Mouse (Mus musculus) spleen, adult 2 months (tissue): ENCODE data around the gene Lgr5.

Experiments used
- CTCF ChIP-seq: fragments of 200-500 bp; IDR thresholded peaks from 2 replicates; pipeline ENCODE4 v1.5.1; 2011; ENCODE audit warnings: mild to moderate bottlenecking, inconsistent platforms; ENCODE audit not compliant: insufficient read depth, insufficient read length, insufficient replicate concordance; ENCODE audit errors: extremely low read depth
- POLR2A ChIP-seq: fragments of 200-500 bp; IDR thresholded peaks from 2 replicates; pipeline ENCODE4 v1.6.1; 2011; ENCODE audit warnings: low read depth, low read length, inconsistent platforms

- TF ChIP-seq CTCF (no peak), POLR2A (no peak)
Observed at GRCm38 (mm10) chr10:115562911-115563686, 24.5 kb downstream of the Lgr5 start.
